Mouse (Mus musculus): ENCODE measurements at regions not wholly inside any gene's neighbourhood (a gene's known extent, or its start where the extent isn't known, plus 50 kb on each side); places are given as distances from the start of the nearest gene placed in this dataset.

- H3K4me2 ChIP-seq (ENCODE audit: low read depth), result no peak overlapping the region
- DNase-seq (ENCODE audit: low read depth in 3 of 3, low spot score in 3 of 3), result no peak
- ATAC-seq (ENCODE audit: insufficient read depth), result no peak
- H3K27me3 ChIP-seq (ENCODE audit: control insufficient read depth, insufficient read depth, low read length), result no peaks in the 10 kb centered on the region
- H3K36me3 ChIP-seq (replicated peaks; ENCODE audit: control insufficient read depth, insufficient read depth, low read depth), result no peaks in the 10 kb centered on the region
- no peak overlapping the region for H3K4me3 ChIP-seq (ENCODE audit: insufficient read depth in 1 of 2, low read depth in 2 of 2, low read length in 2 of 2)
- TF ChIP-seq EP300 (IDR thresholded peaks at IDR 0.05; ENCODE audit: low read depth) (no peak), CTCF (IDR thresholded peaks at IDR 0.05; ENCODE audit: low read depth) (no peak)
- no peaks in the 10 kb centered on the region for H3K9me3 ChIP-seq (ENCODE audit: control insufficient read depth, low read length)
- WGBS (ENCODE audit: insufficient replicate concordance), result 47% methylated on average over 8 of the region's 8 CpGs
- no peak overlapping the region for H3K9ac ChIP-seq (replicated peaks)
- peaks cover 0 to 18% of the 10 kb centered on the region in 2 experiments; a peak in 2 of 4 replicates for H3K4me1 ChIP-seq (replicated peaks; ENCODE audit: control insufficient read depth in 2 of 2, insufficient read depth in 2 of 2, low read length in 1 of 2)
- H3K27ac ChIP-seq, result no peak overlapping the region
Measured at GRCm38 (mm10) chr13:97310186-97310854, 69.4 kb downstream of the Enc1 start.

- no peaks in the 10 kb centered on the region for H3K27me3 ChIP-seq (ENCODE audit: control insufficient read depth, insufficient read depth, low read length)
- no peak for DNase-seq (ENCODE audit: low read depth in 3 of 3, low spot score in 3 of 3)
- no peak overlapping the region for H3K4me3 ChIP-seq (ENCODE audit: insufficient read depth in 1 of 2, low read depth in 2 of 2, low read length in 2 of 2)
- H3K4me1 ChIP-seq (replicated peaks; ENCODE audit: control insufficient read depth in 2 of 2, insufficient read depth in 2 of 2, low read length in 1 of 2), result peaks cover 0 to 18% of the 10 kb centered on the region in 2 experiments; a peak in 2 of 4 replicates
- no peak overlapping the region for H3K9ac ChIP-seq (replicated peaks)
- 66% methylated on average over 3 of the region's 3 CpGs for WGBS (ENCODE audit: insufficient replicate concordance)
- TF ChIP-seq EP300 (IDR thresholded peaks at IDR 0.05; ENCODE audit: low read depth), result no peak
- no peak for TF ChIP-seq CTCF (IDR thresholded peaks at IDR 0.05; ENCODE audit: low read depth)
- no peak for ATAC-seq (ENCODE audit: insufficient read depth)
- H3K36me3 ChIP-seq (replicated peaks; ENCODE audit: control insufficient read depth, insufficient read depth, low read depth), result no peaks in the 10 kb centered on the region
- H3K4me2 ChIP-seq (ENCODE audit: low read depth), result no peak overlapping the region
- H3K9me3 ChIP-seq (ENCODE audit: control insufficient read depth, low read length), result no peaks in the 10 kb centered on the region
- H3K27ac ChIP-seq, result no peak overlapping the region
Measured at GRCm38 (mm10) chr13:97309411-97309810, 68.5 kb downstream of the Enc1 start.

GRCm38 (mm10) chr13:97308431-97308830 lies 67.5 kb downstream of the Enc1 start:
- H3K36me3 ChIP-seq (replicated peaks; ENCODE audit: control insufficient read depth, insufficient read depth, low read depth), result no peaks in the 10 kb centered on the region
- no peaks in the 10 kb centered on the region for H3K9me3 ChIP-seq (ENCODE audit: control insufficient read depth, low read length)
- H3K27ac ChIP-seq, result no peak overlapping the region
- DNase-seq (ENCODE audit: low read depth in 3 of 3, low spot score in 3 of 3) (no peak), ATAC-seq (ENCODE audit: insufficient read depth) (no peak)
- no peak overlapping the region for H3K4me3 ChIP-seq (ENCODE audit: insufficient read depth in 1 of 2, low read depth in 2 of 2, low read length in 2 of 2)
- TF ChIP-seq EP300 (IDR thresholded peaks at IDR 0.05; ENCODE audit: low read depth) (no peak), CTCF (IDR thresholded peaks at IDR 0.05; ENCODE audit: low read depth) (no peak)
- H3K4me1 ChIP-seq (replicated peaks; ENCODE audit: control insufficient read depth in 2 of 2, insufficient read depth in 2 of 2, low read length in 1 of 2), result peaks cover 0 to 18% of the 10 kb centered on the region in 2 experiments; a peak in 2 of 4 replicates
- WGBS (ENCODE audit: insufficient replicate concordance), result 73% methylated on average over 2 of the region's 2 CpGs
- no peak overlapping the region for H3K9ac ChIP-seq (replicated peaks)
- H3K27me3 ChIP-seq (ENCODE audit: control insufficient read depth, insufficient read depth, low read length), result no peaks in the 10 kb centered on the region
- H3K4me2 ChIP-seq (ENCODE audit: low read depth), result no peak overlapping the region

Measured in liver, embryonic 14.5 days (tissue).